Mouse (Mus musculus) activated CD4-positive, CD25-positive, alpha-beta regulatory T cell, adult 4 months (primary cell): ENCODE measurements around the gene Fgf8. TPM values are rescaled to one million over a fixed set of nuclear protein-coding genes. Genes with fewer than 3 reads are reported as not detected.

Source experiments
- ATAC-seq: one replicate; pipeline ENCODE4 v1.8.0; 2017
- polyA plus RNA-seq, 2 experiments: library from polyadenylated mRNA; unstranded; fragments of 100-300 nt; shearing (Covaris generic); gene quantifications; one replicate each; pipeline ENCODE4 v1.2.1; 2017

Gene Fgf8
- polyA plus RNA-seq, 2 experiments from 2014 or later = not detected

- ATAC-seq = no peak
Observed at GRCm38 (mm10) chr19:45722188-45722587, 20.5 kb downstream of the Fgf8 start.

- no peak for ATAC-seq
Observed at GRCm38 (mm10) chr19:45718286-45718685, 24.4 kb downstream of the Fgf8 start.

- ATAC-seq = no peak
Observed at GRCm38 (mm10) chr19:45717493-45718220, 25.1 kb downstream of the Fgf8 start.

GRCm38 (mm10) chr19:45708704-45709103 lies 34.0 kb downstream of the Fgf8 start:
- ATAC-seq = no peak

GRCm38 (mm10) chr19:45696281-45696600 lies 46.5 kb downstream of the Fgf8 start:
- ATAC-seq = no peak

GRCm38 (mm10) chr19:45695496-45696280 lies 47.0 kb downstream of the Fgf8 start:
- ATAC-seq = no peak

- ATAC-seq = no peak
Observed at GRCm38 (mm10) chr19:45694056-45694455, 48.7 kb downstream of the Fgf8 start.

GRCm38 (mm10) chr19:45692211-45692610 lies 50.5 kb downstream of the Fgf8 start:
- no peak for ATAC-seq

- ATAC-seq = no peak
Observed at GRCm38 (mm10) chr19:45691001-45691535, 51.6 kb downstream of the Fgf8 start.

GRCm38 (mm10) chr19:45687001-45687400 lies 55.7 kb downstream of the Fgf8 start:
- no peak for ATAC-seq

Other genes with a start within 250 kb of the Fgf8 start
- gene Poll, start 182.4 kb downstream of the Fgf8 start, polyA plus RNA-seq = 10 to 100 TPM; 16.2 to 31.6 TPM
- gene Gm17018, start 182.3 kb downstream of the Fgf8 start, polyA plus RNA-seq = 10 to 100 TPM; 65.5 to 69.1 TPM
- 10 to 100 TPM; 10.1 to 16.2 TPM for gene Fbxw4, start 82.6 kb downstream of the Fgf8 start, polyA plus RNA-seq
- 10 to 100 TPM; 26.7 to 70.7 TPM for gene Npm3, start 6.7 kb upstream of the Fgf8 start, polyA plus RNA-seq
- gene Mgea5, start 40.9 kb upstream of the Fgf8 start, polyA plus RNA-seq = 100 to 1,000 TPM; 146 to 151 TPM
- gene Kcnip2, start 73.1 kb upstream of the Fgf8 start, polyA plus RNA-seq = 1 to 10 TPM; 8.1 to 9.3 TPM